7 mouse cellular contexts compared by ENCODE assay signal in genomic region chr4:121231772-121232414, GRCm38 (mm10). TPM values are rescaled to one million over a fixed set of nuclear protein-coding genes. Genes with fewer than 3 reads are reported as not detected.
DNase-seq lines count a peak whose midpoint lies in the region; ATAC-seq and TF ChIP-seq lines count a peak whose summit lies in the region.

No protein-coding gene starts in this region.

- peak; percentile 36 for DNase-seq in liver, adult 2 months (ENCODE audit: extremely low read depth, low read depth, low spot score)
- DNase-seq in T-cell, adult 2 months (ENCODE audit: low spot score): peak; percentile 42
- DNase-seq in embryonic facial prominence, embryonic 10.5 days (ENCODE audit: low spot score): peak; percentile 44
- peak; percentile 54 for DNase-seq in lung, postnatal 10 days
- DNase-seq in right cerebral cortex, adult 2 months (ENCODE audit: low spot score in 2 of 2): peak; percentile 44 to 64

- H3K27me3 ChIP-seq in liver, adult 2 months (ENCODE audit: control insufficient read depth, insufficient read depth, low read length): no peaks in the 10 kb centered on the region
- peaks cover 21% of the 10 kb centered on the region for H3K27me3 ChIP-seq in liver, embryonic 12.5 days (replicated peaks)
- 0 out of 2 replicates have a peak, but pooled peaks cover 9% of the 10 kb centered on the region for H3K27me3 ChIP-seq in embryonic facial prominence, embryonic 10.5 days (replicated peaks; ENCODE audit: low read depth, poor library complexity, severe bottlenecking)
- H3K27me3 ChIP-seq in hindbrain, embryonic 16.5 days (replicated peaks; ENCODE audit: control insufficient read depth, insufficient read depth, low read length): no peaks in the 10 kb centered on the region

- WGBS in liver, adult 2 months: 14% methylated on average over 5 of the region's 5 CpGs
- WGBS in liver, embryonic 12.5 days (ENCODE audit: insufficient replicate concordance): 13% methylated on average over 5 of the region's 5 CpGs
- WGBS in embryonic facial prominence, embryonic 10.5 days: 11% methylated on average over 5 of the region's 5 CpGs
- WGBS in hindbrain, embryonic 16.5 days: 6% methylated on average over 5 of the region's 5 CpGs

- no peak overlapping the region for H3K4me2 ChIP-seq in liver, embryonic 12.5 days
- 0 out of 2 replicates have a peak overlapping the region, but pooled peaks have one; percentile 18 for H3K4me2 ChIP-seq in hindbrain, embryonic 16.5 days (ENCODE audit: low read length)

- no peak overlapping the region for H3K4me3 ChIP-seq in liver, adult 2 months (ENCODE audit: insufficient read depth, low read depth, low read length)
- no peak overlapping the region for H3K4me3 ChIP-seq in liver, embryonic 12.5 days
- H3K4me3 ChIP-seq in embryonic facial prominence, embryonic 10.5 days: peak overlapping the region; percentile 45
- no peak overlapping the region for H3K4me3 ChIP-seq in hindbrain, embryonic 16.5 days (ENCODE audit: low read length)

- no peaks in the 10 kb centered on the region for H3K4me1 ChIP-seq in liver, adult 2 months (ENCODE audit: control insufficient read depth, insufficient read depth, low read length)
- no peaks in the 10 kb centered on the region for H3K4me1 ChIP-seq in liver, embryonic 12.5 days
- peaks cover 11% of the 10 kb centered on the region; the same call in 1 of the 2 replicates for H3K4me1 ChIP-seq in embryonic facial prominence, embryonic 10.5 days
- peaks cover 3% of the 10 kb centered on the region for H3K4me1 ChIP-seq in hindbrain, embryonic 16.5 days (ENCODE audit: control insufficient read depth, insufficient read depth, low read depth, low read length)

- ATAC-seq in liver, embryonic 12.5 days: no peak
- ATAC-seq in hindbrain, embryonic 16.5 days: peak; percentile 66

- H3K79me2 ChIP-seq in liver, adult 2 months (ENCODE audit: control insufficient read depth, insufficient read depth, low read length): no peaks in the 10 kb centered on the region

- H3K27ac ChIP-seq in liver, adult 2 months (replicated peaks; ENCODE audit: insufficient read depth, low read depth, low read length): no peak overlapping the region
- H3K27ac ChIP-seq in liver, embryonic 12.5 days: no peak overlapping the region
- H3K27ac ChIP-seq in embryonic facial prominence, embryonic 10.5 days (replicated peaks): no peak overlapping the region
- H3K27ac ChIP-seq in hindbrain, embryonic 16.5 days (ENCODE audit: low read depth, low read length): no peak overlapping the region

- no peaks in the 10 kb centered on the region for H3K9me3 ChIP-seq in liver, embryonic 12.5 days (replicated peaks)
- H3K9me3 ChIP-seq in embryonic facial prominence, embryonic 10.5 days: no peaks in the 10 kb centered on the region
- no peaks in the 10 kb centered on the region for H3K9me3 ChIP-seq in hindbrain, embryonic 16.5 days (ENCODE audit: control insufficient read depth, low read length)

- no peaks in the 10 kb centered on the region for H3K36me3 ChIP-seq in liver, adult 2 months (ENCODE audit: control insufficient read depth, insufficient read depth, low read length)
- H3K36me3 ChIP-seq in liver, embryonic 12.5 days: no peaks in the 10 kb centered on the region
- no peaks in the 10 kb centered on the region for H3K36me3 ChIP-seq in embryonic facial prominence, embryonic 10.5 days (replicated peaks)
- H3K36me3 ChIP-seq in hindbrain, embryonic 16.5 days (ENCODE audit: control insufficient read depth, insufficient read depth, low read length): no peaks in the 10 kb centered on the region

- no peak overlapping the region for H3K9ac ChIP-seq in liver, adult 2 months (ENCODE audit: low read depth, low read length)
- H3K9ac ChIP-seq in liver, embryonic 12.5 days: no peak overlapping the region
- 0 out of 2 replicates have a peak overlapping the region, but pooled peaks have one; percentile 24 for H3K9ac ChIP-seq in hindbrain, embryonic 16.5 days (ENCODE audit: low read depth, low read length)

- TF ChIP-seq CTCF in liver, adult 2 months (IDR thresholded peaks at IDR 0.05; ENCODE audit: low read depth, low read length): peak; percentile 68

- no peak for TF ChIP-seq POLR2A in liver, adult 2 months (IDR thresholded peaks at IDR 0.05; ENCODE audit: extremely low read depth, insufficient read depth, low read length)

RNA-seq across cellular contexts. Expression of gene Rlf, which starts 17.0 kb away (rescaled TPM):
- 9.5 and 10.5 TPM in 2 replicates for total RNA-seq in liver, adult 2 months (2014; rRNA removed)
- polyA plus RNA-seq in liver, adult 2 months (2012; rRNA removed): 1.3 and 1.5 TPM in 2 replicates
- polyA plus RNA-seq in liver, embryonic 12.5 days (2016; fragmentation: Nextera tagmentation; extraction: Ambion mirVana): 16.1 TPM in 2 replicates
- 28.0 and 30.7 TPM in 2 replicates for polyA plus RNA-seq in embryonic facial prominence, embryonic 10.5 days (2016; fragmentation: Nextera tagmentation; extraction: Ambion mirVana)
- 23.9 and 24.2 TPM in 2 replicates for polyA plus RNA-seq in hindbrain, embryonic 16.5 days (2015; fragmentation: Nextera tagmentation; extraction: Ambion mirVana)
